Mouse (Mus musculus): ENCODE data around the gene Cabin1.

GRCm38 (mm10) chr10:75708633-75708992 lies 55.5 kb downstream of the Cabin1 start:
- TF ChIP-seq POLR2A (IDR thresholded peaks at IDR 0.05; ENCODE audit: control insufficient read depth, low read depth, low read length): no peak
- peak; percentile 58; the same call in 1 of the 2 replicates for TF ChIP-seq CTCF (IDR thresholded peaks at IDR 0.05; ENCODE audit: control insufficient read depth, insufficient read depth, insufficient replicate concordance, low read depth, low read length)
